Mouse (Mus musculus): ENCODE results near the gene Nthl1. TPM values are rescaled to one million over a fixed set of nuclear protein-coding genes. Genes with fewer than 3 reads are reported as not detected.
"Not testable (repeated sequence)": the region's sequence is repeated elsewhere in the genome, so short reads cannot be mapped to it uniquely, and the experiment has no call there.

The Nthl1 gene
- polyA plus RNA-seq, 1 experiment = 7.7 TPM

DNA sequence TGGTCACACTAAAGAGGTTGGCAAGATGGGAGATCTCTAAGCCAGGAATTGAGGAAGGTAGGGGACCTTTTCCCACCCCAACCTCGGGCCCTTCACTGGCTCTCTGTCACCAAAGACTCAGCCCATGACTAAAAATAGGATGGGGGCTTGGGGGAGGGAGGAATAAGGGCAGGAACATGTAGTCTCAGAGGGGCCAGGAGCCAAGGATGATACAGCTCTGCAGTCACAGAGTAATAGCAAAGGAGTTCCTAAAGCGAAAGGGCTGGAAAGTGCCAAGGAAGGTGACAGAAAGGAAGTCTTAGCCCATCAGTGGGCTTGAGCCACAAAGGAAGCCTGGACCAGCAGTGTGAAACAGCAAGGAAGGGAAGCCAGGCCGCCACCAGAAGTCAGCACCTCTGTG lies 19.4 kb downstream of the Nthl1 start:
- Histone ChIP-seq H3K27ac (replicated peaks; ENCODE audit: low read depth, low read length) (0 out of 2 replicates have a peak overlapping the region, but pooled peaks have one; percentile 88), H3K4me1 (ENCODE audit: control insufficient read depth, insufficient read depth, insufficient read length, low read length) (peaks cover 5% of the 10 kb centered on the region; the same call in 1 of the 2 replicates), H3K4me3 (ENCODE audit: insufficient read depth, low read depth, low read length) (no peak overlapping the region)

GRCm38 (mm10) chr17:24653967-24654710 lies 21.7 kb downstream of the Nthl1 start:
- Histone ChIP-seq H3K4me1 (ENCODE audit: control insufficient read depth, insufficient read depth, insufficient read length, low read length) (peaks cover 5% of the 10 kb centered on the region; the same call in 1 of the 2 replicates), H3K27ac (replicated peaks; ENCODE audit: low read depth, low read length) (0 out of 2 replicates have a peak overlapping the region, but pooled peaks have one; percentile 45), H3K4me3 (ENCODE audit: insufficient read depth, low read depth, low read length) (peak overlapping the region; percentile 48)

DNA sequence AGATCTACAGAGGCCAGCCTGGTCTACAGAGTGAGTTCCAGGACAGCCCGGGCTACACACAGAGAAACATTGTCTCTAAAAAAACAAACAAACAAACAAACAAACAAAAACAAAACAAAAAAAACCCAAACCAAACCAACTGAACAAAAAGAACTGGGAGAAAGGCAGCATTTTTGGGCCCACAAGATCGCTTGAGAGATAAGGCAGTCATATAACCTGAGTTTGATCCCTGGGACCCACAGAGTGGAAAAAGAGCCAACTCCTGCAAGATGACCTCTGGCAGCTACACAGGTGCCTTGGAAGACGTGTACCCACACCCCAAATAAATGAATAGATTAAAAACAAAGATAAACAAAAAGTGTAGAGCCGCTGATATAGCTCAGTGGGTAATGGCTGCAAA lies 22.5 kb downstream of the Nthl1 start:
- no peak overlapping the region for H3K27ac ChIP-seq (replicated peaks; ENCODE audit: low read depth, low read length)

GRCm38 (mm10) chr17:24658017-24658758 lies 25.7 kb downstream of the Nthl1 start, which contains the start of gene Npw:
Npw (minus strand) TSS chr17:24658457.
- H3K4me1 ChIP-seq (ENCODE audit: control insufficient read depth, insufficient read depth, insufficient read length, low read length) = no peaks in the 10 kb centered on the region
- H3K27ac ChIP-seq (replicated peaks; ENCODE audit: low read depth, low read length) = no peak within 1 kb of the TSS
- peak within 1 kb of the TSS; percentile 34; the same call in 1 of the 2 replicates for H3K4me3 ChIP-seq (ENCODE audit: insufficient read depth, low read depth, low read length)

More for the DNA sequence above, 22.5 kb downstream of the Nthl1 start:
- H3K4me3 ChIP-seq (ENCODE audit: insufficient read depth, low read depth, low read length) = no peak overlapping the region
- H3K4me1 ChIP-seq (ENCODE audit: control insufficient read depth, insufficient read depth, insufficient read length, low read length) = peaks cover 5% of the 10 kb centered on the region; the same call in 1 of the 2 replicates

GRCm38 (mm10) chr17:24667011-24667410 lies 34.5 kb downstream of the Nthl1 start:
- not testable (repeated sequence) for H3K4me3 ChIP-seq (ENCODE audit: insufficient read depth, low read depth, low read length); H3K27ac ChIP-seq (replicated peaks; ENCODE audit: low read depth, low read length)
- H3K4me1 ChIP-seq (ENCODE audit: control insufficient read depth, insufficient read depth, insufficient read length, low read length) = peaks cover 10% of the 10 kb centered on the region

DNA sequence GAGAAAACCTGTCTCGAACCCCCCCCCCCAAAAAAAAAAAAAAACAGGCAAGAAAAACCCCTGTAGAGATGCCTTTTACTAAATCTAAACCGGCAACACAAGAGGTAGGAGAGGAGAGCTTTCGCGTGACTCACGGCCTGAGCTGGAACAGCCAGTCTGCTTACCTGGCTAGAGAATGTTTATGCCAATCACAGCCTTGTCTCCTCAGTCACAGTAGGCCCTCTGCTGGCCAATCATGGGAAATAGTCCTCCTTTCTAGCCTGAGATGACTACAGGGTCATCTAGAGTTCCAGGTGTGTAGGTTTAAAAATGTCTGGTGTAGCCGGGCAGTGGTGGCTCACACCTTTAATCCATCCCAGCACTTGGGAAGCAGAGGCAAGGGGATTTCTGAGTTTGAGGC lies 34.9 kb downstream of the Nthl1 start:
- Histone ChIP-seq H3K27ac (replicated peaks; ENCODE audit: low read depth, low read length) (no peak overlapping the region), H3K4me1 (ENCODE audit: control insufficient read depth, insufficient read depth, insufficient read length, low read length) (peaks cover 13% of the 10 kb centered on the region), H3K4me3 (ENCODE audit: insufficient read depth, low read depth, low read length) (no peak overlapping the region)

GRCm38 (mm10) chr17:24669214-24669544 lies 36.7 kb downstream of the Nthl1 start:
- Histone ChIP-seq H3K4me3 (ENCODE audit: insufficient read depth, low read depth, low read length) (peak overlapping the region; percentile 68), H3K27ac (replicated peaks; ENCODE audit: low read depth, low read length) (peak overlapping the region; percentile 73), H3K4me1 (ENCODE audit: control insufficient read depth, insufficient read depth, insufficient read length, low read length) (peaks cover 13% of the 10 kb centered on the region)

DNA sequence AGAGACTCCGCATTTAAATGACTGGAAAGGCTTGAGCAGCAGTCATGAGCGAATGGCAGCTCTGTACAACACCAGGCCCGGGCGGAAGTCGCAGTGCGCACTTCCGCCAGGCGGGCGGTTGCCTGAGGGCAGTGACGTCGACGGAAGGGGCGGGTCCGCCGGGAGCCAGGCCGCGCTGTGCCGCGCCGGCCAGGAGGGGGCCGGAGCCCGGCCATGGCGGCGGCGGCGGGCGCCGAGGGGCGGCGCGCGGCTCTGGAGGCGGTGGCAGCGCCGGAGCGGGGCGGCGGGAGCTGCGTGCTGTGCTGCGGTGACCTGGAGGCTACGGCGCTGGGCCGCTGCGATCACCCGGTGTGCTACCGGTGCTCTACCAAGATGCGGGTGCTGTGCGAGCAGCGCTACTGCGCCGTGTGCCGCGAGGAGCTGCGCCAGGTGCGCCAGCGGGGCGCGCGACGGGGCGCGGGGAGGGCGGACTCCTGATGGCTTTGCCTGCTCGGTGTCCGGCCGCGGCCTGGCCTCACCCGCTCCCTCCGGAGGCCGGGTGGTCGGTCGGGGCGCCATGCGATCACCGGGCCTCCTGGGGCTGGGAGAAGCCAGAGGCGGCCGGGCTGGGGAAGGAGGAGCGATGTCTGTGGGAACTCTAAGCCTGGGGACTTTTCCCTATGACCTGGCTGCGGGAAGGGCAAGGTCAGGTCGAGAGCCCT lies 37.2 kb downstream of the Nthl1 start, which contains the start of gene Zfp598:
Gene Zfp598, plus strand, starts transcription at position 143 of the 701 bp plus-strand sequence.
- Histone ChIP-seq H3K4me3 (ENCODE audit: insufficient read depth, low read depth, low read length) (peak within 1 kb of the TSS; percentile 95), H3K27ac (replicated peaks; ENCODE audit: low read depth, low read length) (peak within 1 kb of the TSS; percentile 87), H3K4me1 (ENCODE audit: control insufficient read depth, insufficient read depth, insufficient read length, low read length) (peaks cover 13% of the 10 kb centered on the region)

DNA sequence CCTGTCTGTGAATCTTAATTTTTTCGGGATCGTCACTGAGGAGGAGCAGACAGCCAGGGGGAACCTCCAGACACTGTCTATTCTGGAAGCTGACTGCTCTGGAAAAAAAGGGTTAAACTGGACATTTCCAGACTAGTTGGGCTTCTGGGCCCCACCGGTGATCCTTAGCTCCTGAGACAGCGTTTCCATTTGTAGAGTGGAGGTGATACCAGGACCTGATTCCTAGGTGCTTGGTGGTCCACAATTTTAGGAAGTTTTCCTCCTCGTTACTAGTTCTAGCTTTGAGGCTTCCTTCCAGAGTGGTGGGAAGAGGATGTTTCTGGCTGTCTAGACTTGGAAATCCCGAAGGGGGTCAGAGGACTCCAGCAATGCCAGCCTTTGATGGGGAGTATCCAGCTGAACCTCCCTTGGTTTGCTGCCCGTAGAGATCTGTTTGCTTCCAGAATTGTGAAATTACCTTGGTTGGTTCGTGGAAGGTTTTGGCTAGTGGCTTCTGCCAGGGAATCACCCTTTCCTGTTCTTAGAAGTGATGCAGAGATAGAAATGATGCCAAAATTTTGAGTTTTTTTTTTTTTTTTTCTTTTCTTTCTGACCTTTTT lies 37.9 kb downstream of the Nthl1 start:
- Histone ChIP-seq H3K4me1 (ENCODE audit: control insufficient read depth, insufficient read depth, insufficient read length, low read length) (peaks cover 13% of the 10 kb centered on the region), H3K27ac (replicated peaks; ENCODE audit: low read depth, low read length) (peak overlapping the region; percentile 87), H3K4me3 (ENCODE audit: insufficient read depth, low read depth, low read length) (peak overlapping the region; percentile 95)

- H3K27ac ChIP-seq (replicated peaks; ENCODE audit: low read depth, low read length) = no peak overlapping the region
- H3K4me3 ChIP-seq (ENCODE audit: insufficient read depth, low read depth, low read length) = 0 out of 2 replicates have a peak overlapping the region, but pooled peaks have one; percentile 10
Observed at GRCm38 (mm10) chr17:24671346-24671745, 38.9 kb downstream of the Nthl1 start.

DNA sequence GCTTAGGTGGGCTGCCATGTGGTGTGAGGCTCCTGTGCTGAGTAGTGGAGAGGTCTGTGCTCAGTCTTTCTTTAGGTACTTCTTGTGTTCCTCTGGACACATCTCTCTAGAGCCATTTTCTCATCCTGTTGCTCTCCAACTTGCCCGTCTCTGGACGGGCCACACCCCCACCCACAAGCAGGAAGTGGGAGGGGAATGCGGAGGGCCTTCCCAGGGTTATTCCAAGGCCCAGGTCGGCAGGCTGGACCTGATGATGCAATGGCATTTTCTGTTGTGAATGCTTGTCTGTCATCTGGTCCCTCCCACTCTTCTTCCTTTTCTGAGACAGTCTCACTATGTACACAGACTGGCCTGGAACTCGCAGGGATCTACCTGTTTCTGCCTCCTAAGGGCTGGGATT lies 39.7 kb downstream of the Nthl1 start:
- Histone ChIP-seq H3K4me1 (ENCODE audit: control insufficient read depth, insufficient read depth, insufficient read length, low read length) (peaks cover 13% of the 10 kb centered on the region), H3K27ac (replicated peaks; ENCODE audit: low read depth, low read length) (no peak overlapping the region), H3K4me3 (ENCODE audit: insufficient read depth, low read depth, low read length) (peak overlapping the region; percentile 2; the same call in 1 of the 2 replicates)

More at GRCm38 (mm10) chr17:24671346-24671745, 38.9 kb downstream of the Nthl1 start:
- peaks cover 13% of the 10 kb centered on the region for H3K4me1 ChIP-seq (ENCODE audit: control insufficient read depth, insufficient read depth, insufficient read length, low read length)

DNA sequence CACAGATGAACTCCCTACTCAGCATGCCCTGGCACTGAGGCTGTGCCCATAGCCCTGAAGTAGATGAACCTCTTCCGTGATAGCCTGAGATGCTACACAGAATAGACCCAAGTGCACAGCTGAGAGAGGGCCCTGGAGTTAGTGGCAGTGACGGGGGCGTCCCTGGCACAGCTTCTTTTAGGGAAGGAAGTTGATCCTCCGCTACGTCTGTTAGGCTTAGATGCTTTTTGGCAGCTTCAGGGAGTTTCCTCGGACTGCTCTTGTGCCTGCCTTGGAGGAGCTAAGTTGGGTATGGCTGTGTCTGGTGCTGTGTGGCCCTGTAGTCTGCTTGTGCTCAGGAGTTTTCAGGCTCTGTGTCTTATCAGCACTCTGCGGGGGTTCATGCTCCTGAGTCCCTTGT lies 41.8 kb downstream of the Nthl1 start:
- Histone ChIP-seq H3K4me1 (ENCODE audit: control insufficient read depth, insufficient read depth, insufficient read length, low read length) (peaks cover 13% of the 10 kb centered on the region), H3K4me3 (ENCODE audit: insufficient read depth, low read depth, low read length) (no peak overlapping the region), H3K27ac (replicated peaks; ENCODE audit: low read depth, low read length) (no peak overlapping the region)

GRCm38 (mm10) chr17:24676187-24676586 lies 43.7 kb downstream of the Nthl1 start:
- H3K4me3 ChIP-seq (ENCODE audit: insufficient read depth, low read depth, low read length) = no peak overlapping the region
- no peak overlapping the region for H3K27ac ChIP-seq (replicated peaks; ENCODE audit: low read depth, low read length)
- H3K4me1 ChIP-seq (ENCODE audit: control insufficient read depth, insufficient read depth, insufficient read length, low read length) = peaks cover 10% of the 10 kb centered on the region

- peaks cover 5% of the 10 kb centered on the region for H3K4me1 ChIP-seq (ENCODE audit: control insufficient read depth, insufficient read depth, insufficient read length, low read length)
- no peak overlapping the region for H3K4me3 ChIP-seq (ENCODE audit: insufficient read depth, low read depth, low read length)
- no peak overlapping the region for H3K27ac ChIP-seq (replicated peaks; ENCODE audit: low read depth, low read length)
Observed at GRCm38 (mm10) chr17:24676877-24677276, 44.4 kb downstream of the Nthl1 start.
